Mouse (Mus musculus) lung, embryonic 15.5 days (tissue): ENCODE results near the gene Galnt14. TPM values are rescaled to one million over a fixed set of nuclear protein-coding genes. Genes with fewer than 3 reads are reported as not detected.

ENCODE experiments used
- ATAC-seq: fragments of 200-750 bp; cut with Nextera tagmentation; 2 replicates; pipeline ENCODE4 v1.8.0; 2017; ENCODE audit warnings: moderate number of reproducible peaks, borderline replicate concordance; ENCODE audit not compliant: low FRiP score, low TSS enrichment; ENCODE audit errors: extremely low read depth
- H3K27ac ChIP-seq: fragments of 300-500 bp; sonication (generic); 2 replicates; pipeline ENCODE4 v1.5.1; 2015; ENCODE audit warnings: moderate library complexity, mild to moderate bottlenecking, inconsistent platforms
- H3K27me3 ChIP-seq: fragments of 300-500 bp; sonication (generic); 2 replicates; pipeline ENCODE4 v1.6.1; 2015; ENCODE audit warnings: inconsistent platforms
- H3K36me3 ChIP-seq: fragments of 300-500 bp; sonication (generic); 2 replicates; pipeline ENCODE4 v1.6.1; 2015; ENCODE audit warnings: inconsistent platforms
- H3K4me1 ChIP-seq: fragments of 300-500 bp; sonication (generic); 2 replicates; pipeline ENCODE4 v1.6.1; 2015; ENCODE audit warnings: inconsistent platforms
- H3K4me2 ChIP-seq: fragments of 300-500 bp; sonication (generic); 2 replicates; pipeline ENCODE4 v1.6.1; 2015; ENCODE audit warnings: inconsistent platforms, mild to moderate bottlenecking, moderate library complexity
- H3K4me3 ChIP-seq: fragments of 300-500 bp; sonication (generic); 2 replicates; pipeline ENCODE4 v1.5.1; 2015; ENCODE audit warnings: mild to moderate bottlenecking, inconsistent platforms
- H3K9ac ChIP-seq: fragments of 300-500 bp; sonication (generic); 2 replicates; pipeline ENCODE4 v1.6.1; 2015; ENCODE audit warnings: inconsistent platforms
- H3K9me3 ChIP-seq: fragments of 300-500 bp; sonication (generic); 2 replicates; pipeline ENCODE4 v1.6.1; 2016; ENCODE audit warnings: inconsistent platforms
- WGBS: fragments of 180-500 bp; shearing (Covaris S2); methylation state at CpG from one replicate; pipeline ENCODE4 v1.1.7; 2015; 5-methylcytosine and 5-hydroxymethylcytosine counted together
- polyA plus RNA-seq: library from polyadenylated mRNA; unstranded; fragments of >200 nt; fragmentation: Nextera tagmentation; extraction: Ambion mirVana; gene quantifications from 2 replicates; pipeline ENCODE4 v1.2.1, GENCODE M21; 2015

The Galnt14 gene
- 0.10 and 0.15 TPM in 2 replicates for polyA plus RNA-seq

DNA sequence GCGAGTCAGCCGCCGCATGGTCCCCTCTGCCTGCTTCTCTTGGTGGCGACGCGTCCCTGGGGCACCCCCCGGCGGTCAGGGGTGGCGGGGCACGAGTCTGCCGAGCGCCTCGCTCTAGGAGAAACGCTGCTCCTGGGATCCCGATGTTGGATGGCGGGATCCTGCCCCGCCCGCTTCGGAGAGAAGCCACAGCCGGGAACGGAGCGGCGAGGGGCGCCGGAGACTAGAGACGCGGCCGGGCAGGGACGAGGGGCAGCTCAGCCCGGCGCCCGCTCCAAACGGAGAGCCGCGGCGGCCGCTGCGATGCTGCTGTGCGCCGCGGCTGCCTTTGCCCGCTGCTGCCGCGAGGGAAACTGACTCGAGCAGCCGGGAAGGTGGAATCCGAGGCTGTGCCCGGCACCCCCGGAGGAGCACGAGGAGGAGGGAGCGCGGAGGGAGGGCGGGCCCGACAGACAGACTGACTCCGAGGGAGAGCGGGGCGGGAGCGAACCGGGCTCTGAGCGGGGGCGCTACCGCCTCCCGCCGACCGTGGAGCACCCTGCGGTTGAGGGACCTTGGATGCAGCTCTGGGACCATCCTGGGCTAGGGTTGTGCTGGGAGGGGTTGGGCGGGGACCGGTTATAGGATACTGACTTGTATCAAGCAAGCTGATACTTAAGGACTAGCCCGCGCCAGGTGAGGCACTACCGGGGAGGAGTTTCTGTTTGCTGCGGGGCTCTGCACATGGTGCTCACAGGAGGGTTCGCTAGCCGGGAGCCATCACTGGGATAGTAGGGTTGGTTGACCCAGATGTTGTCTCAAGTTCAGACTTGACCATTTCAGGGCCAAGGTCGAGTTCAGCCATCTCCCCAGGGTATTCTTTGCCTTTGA, at the start of gene Galnt14:
TSS of gene Galnt14 (minus strand) at position 412 of the 870 bp plus-strand sequence.
- Histone ChIP-seq H3K9me3 (no peaks in the 10 kb centered on the region), H3K27ac (no peak within 1 kb of the TSS), H3K4me3 (peak within 1 kb of the TSS; percentile 46), H3K4me1 (peaks cover 13% of the 10 kb centered on the region), H3K9ac (peak within 1 kb of the TSS; percentile 30), H3K36me3 (no peaks in the 10 kb centered on the region), H3K27me3 (peaks cover 69% of the 10 kb centered on the region), H3K4me2 (peak within 1 kb of the TSS; percentile 95)
- ATAC-seq = peak; percentile 66; the same call in 1 of the 2 replicates
- WGBS = under 1% methylated on average over 63 of the region's 75 CpGs

DNA sequence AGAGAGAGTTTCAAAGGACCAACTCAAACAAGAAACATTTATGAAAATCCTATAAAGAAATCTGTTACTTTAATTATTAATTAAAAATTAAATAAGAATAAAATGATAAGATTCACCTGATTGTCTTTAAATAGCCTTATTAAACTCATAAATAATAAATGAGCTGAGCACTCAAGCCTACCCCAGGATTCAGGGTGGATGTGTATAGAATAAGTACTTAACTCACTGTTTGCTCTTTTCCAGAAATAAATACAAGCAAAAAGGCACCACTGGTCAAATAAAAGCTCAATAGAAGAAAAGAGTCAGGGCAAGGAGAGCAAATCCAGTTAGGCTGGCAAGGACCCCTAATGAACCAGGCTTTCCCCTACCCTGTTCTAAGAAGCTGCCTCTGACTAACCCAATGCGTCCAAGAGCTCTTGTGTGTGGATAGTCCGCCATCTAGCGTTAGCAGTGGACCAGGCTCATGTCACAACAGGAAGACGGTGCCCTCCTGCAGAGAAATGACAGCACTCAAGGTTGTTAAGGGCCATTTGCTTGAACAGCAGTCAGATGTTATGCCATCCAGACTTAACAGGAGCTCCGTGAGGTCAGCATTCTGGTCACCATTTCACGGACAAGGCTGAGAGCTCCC, 33.5 kb upstream of the Galnt14 start:
- Histone ChIP-seq H3K9ac (no peak overlapping the region), H3K36me3 (no peaks in the 10 kb centered on the region), H3K27me3 (no peaks in the 10 kb centered on the region), H3K4me1 (no peaks in the 10 kb centered on the region), H3K4me3 (no peak overlapping the region), H3K4me2 (no peak overlapping the region), H3K27ac (no peak overlapping the region), H3K9me3 (no peaks in the 10 kb centered on the region)
- ATAC-seq = no peak
- WGBS = 1% methylated on average over 6 of the region's 6 CpGs

DNA sequence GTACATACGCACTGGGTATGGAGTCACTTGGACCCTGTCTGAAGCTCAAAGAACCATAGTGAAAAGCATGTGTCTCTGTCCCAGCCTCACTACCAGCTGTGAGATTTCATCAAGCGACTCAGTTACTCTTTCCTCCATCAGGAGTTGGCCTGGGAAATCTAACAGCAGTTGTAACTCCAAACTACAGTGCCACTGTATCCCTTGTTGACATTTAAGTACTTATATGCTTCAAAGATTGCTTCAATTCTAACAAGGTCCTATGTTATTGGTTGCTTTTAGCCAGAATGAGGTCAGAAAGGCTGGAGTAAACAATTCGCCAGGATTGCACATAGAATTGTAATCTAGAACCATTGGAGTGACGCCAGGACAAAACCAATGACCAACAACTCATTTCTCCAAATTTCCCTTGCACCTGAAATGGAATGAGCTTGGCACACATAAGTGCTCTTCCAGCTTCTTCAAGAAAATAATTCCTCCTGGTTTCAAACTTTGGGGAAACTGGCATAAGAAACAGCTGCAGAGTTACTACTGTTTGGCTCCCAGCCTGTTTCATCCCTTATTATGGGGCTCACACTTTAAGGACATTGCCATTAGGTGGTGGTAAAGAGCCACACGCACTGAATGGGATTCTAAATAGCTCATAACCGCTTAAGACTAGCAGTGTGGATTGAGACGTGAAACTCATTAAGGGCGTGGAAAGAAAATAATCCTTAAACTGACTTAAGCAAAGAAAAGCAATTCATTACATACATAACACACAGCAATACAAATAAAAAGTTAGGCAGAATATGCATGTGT, 13.8 kb upstream of the Galnt14 start:
- Histone ChIP-seq H3K4me1 (no peaks in the 10 kb centered on the region; the same call in 1 of the 2 replicates), H3K4me3 (no peak overlapping the region), H3K36me3 (no peaks in the 10 kb centered on the region), H3K27ac (no peak overlapping the region), H3K4me2 (no peak overlapping the region), H3K9me3 (no peaks in the 10 kb centered on the region), H3K27me3 (no peaks in the 10 kb centered on the region), H3K9ac (no peak overlapping the region)
- 52% methylated on average over 8 of the region's 8 CpGs for WGBS
- no peak; the same call in 1 of the 2 replicates for ATAC-seq

DNA sequence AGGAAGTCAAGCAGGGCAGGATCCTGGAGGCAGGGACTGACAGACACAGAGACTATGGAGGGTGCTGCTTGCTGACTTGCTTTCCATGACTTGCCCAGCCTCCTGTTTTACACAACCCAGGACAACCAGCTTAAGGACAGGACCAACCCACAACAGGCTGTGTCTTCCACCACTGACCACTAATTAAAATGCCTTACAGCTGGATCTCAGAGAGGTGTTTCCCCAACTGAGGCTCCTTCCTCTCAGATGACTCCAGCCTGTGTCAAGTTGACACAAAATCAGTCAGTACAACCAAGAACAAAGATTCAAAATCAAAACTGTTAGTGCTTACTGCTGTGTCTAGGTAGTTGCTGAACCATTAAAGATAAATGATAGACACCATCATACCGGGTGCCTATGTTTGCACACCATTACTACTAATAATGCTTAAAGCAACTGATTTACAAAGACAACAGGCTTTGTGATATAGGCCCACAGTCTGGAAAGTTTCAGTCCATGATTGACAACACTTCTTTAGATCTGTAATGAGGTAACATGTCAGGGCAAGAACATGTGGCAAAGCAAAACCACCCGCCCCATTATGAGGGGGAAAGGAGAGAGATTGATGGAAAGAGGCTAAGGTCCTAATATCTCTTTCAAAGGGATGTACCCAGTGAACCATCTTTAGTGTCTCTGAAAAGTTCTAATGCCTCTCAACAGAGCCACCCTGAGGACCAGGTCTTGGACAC, 8.9 kb upstream of the Galnt14 start:
- ATAC-seq = no peak
- H3K36me3 ChIP-seq = no peaks in the 10 kb centered on the region
- H3K4me2 ChIP-seq = no peak overlapping the region
- no peak overlapping the region for H3K9ac ChIP-seq
- no peaks in the 10 kb centered on the region for H3K9me3 ChIP-seq
- WGBS = 79% methylated on average over 2 of the region's 2 CpGs
- no peak overlapping the region for H3K4me3 ChIP-seq
- no peak overlapping the region for H3K27ac ChIP-seq
- no peaks in the 10 kb centered on the region; the same call in 1 of the 2 replicates for H3K4me1 ChIP-seq
- peaks cover 8% of the 10 kb centered on the region; the same call in 1 of the 2 replicates for H3K27me3 ChIP-seq

DNA sequence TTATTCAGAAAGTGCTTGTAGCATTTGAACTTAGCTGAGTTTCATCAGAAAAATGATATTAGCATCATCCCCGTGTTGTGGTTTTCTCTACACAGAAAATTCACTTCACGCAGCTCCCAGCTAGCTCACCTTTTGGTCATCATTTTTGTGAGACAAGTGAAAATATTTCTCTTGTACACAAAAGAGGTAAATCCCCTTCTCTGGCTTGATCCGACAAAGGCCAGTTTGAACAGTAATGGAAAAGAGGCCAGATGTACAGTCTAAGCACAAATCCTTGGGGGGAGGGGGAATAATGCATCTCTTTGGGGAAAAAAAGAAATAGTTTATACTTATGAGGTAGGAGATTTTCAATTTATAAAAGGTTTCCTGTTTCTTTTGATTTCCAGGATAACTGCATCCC, 6.4 kb upstream of the Galnt14 start:
- no peaks in the 10 kb centered on the region for H3K36me3 ChIP-seq
- H3K27me3 ChIP-seq = peaks cover 29% of the 10 kb centered on the region
- no peak overlapping the region for H3K27ac ChIP-seq
- no peaks in the 10 kb centered on the region for H3K4me1 ChIP-seq
- no peak overlapping the region for H3K4me2 ChIP-seq
- H3K9ac ChIP-seq = no peak overlapping the region
- no peak for ATAC-seq
- H3K9me3 ChIP-seq = no peaks in the 10 kb centered on the region
- no peak overlapping the region for H3K4me3 ChIP-seq
- 66% methylated on average over 3 of the region's 3 CpGs for WGBS

DNA sequence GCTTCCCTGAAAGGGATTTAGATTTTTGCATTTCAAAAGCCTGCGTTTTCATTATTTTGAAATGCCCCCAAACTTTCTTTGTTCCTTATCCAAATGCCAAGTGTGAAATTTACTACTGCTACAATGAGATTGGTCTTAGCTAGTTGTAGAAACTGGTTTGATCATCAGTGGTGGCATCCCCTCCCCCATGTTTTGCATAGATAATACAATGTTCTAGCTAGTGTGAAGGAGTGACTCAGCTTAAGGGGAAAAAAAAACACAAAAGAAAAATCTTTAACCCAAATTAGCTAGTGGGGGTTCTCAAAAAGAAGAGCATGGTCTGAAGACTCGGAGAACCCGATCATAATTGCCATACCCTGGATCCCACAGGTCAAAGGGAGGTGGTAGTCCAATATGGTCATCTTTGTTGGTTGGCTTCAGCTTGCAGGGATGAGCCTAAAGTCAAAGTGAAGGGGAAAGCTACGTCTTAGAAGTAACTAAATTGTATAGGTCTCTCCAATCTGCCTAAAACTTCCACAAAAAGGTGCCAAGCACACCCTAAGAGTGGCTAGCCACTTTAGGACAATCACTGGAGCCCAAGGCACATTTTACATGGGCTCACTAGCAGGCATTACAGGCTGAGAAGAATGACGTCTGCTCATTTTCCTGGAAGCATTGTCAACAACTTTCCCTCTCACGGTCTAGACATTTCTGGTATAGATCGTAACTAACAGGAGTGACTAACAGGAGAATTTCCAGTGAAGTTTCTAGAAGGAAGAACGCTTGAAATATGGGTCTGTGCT, 4.4 kb upstream of the Galnt14 start:
- 81% methylated on average over 8 of the region's 8 CpGs for WGBS
- no peak for ATAC-seq

DNA sequence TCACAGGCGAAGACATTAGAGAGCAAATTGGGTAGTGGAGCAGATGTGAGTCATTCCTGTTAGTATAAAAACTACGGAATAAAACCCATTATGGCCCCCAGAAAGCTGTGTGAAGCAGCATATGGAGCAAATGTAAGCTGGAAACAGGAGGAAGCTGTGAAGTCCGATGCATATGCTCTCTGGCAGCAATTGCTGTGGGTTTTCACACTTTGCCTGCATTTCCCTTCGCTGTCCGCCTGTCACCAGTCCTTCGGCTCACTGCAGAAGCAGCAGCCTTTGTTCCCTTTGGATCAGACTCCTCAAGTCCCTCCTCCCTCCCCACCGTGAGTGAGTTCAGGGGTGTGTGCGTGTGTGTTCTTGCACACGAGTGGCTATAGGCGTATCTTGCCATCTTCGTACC, 3.1 kb upstream of the Galnt14 start:
- H3K4me2 ChIP-seq = no peak overlapping the region
- H3K27me3 ChIP-seq = peaks cover 62% of the 10 kb centered on the region
- H3K27ac ChIP-seq = no peak overlapping the region
- peaks cover 13% of the 10 kb centered on the region for H3K4me1 ChIP-seq
- no peaks in the 10 kb centered on the region for H3K36me3 ChIP-seq
- H3K9me3 ChIP-seq = no peaks in the 10 kb centered on the region
- WGBS = 39% methylated on average over 11 of the region's 11 CpGs
- H3K4me3 ChIP-seq = no peak overlapping the region
- ATAC-seq = no peak
- no peak overlapping the region for H3K9ac ChIP-seq

More for the DNA sequence above, 4.4 kb upstream of the Galnt14 start:
- no peak overlapping the region for H3K9ac ChIP-seq
- peaks cover 49% of the 10 kb centered on the region for H3K27me3 ChIP-seq
- H3K36me3 ChIP-seq = no peaks in the 10 kb centered on the region
- no peak overlapping the region for H3K27ac ChIP-seq
- peaks cover 9% of the 10 kb centered on the region for H3K4me1 ChIP-seq
- H3K4me2 ChIP-seq = no peak overlapping the region
- H3K9me3 ChIP-seq = no peaks in the 10 kb centered on the region
- no peak overlapping the region for H3K4me3 ChIP-seq

DNA sequence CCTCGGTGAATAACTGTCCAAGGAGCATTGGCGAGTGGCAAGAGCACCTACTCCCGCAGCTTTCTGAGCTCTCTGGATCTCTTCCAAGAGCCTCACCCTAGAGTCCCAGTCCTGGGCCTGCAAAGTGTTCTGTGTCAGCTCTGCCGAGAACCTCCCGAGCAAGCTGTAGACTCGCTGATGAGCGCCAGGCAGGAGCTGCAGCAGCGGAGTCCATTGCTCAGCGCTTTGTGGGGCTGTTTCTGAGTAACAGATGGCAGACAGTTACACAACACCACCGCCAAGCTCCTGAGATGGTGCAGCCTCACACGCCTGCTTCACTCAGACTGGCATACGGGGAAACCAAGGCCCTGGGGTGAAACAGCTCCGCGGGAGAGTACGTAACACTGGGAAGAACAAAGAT, 1.7 kb upstream of the Galnt14 start:
- H3K36me3 ChIP-seq = no peaks in the 10 kb centered on the region
- WGBS = 58% methylated on average over 15 of the region's 15 CpGs
- H3K9me3 ChIP-seq = no peaks in the 10 kb centered on the region
- no peak overlapping the region for H3K4me3 ChIP-seq
- H3K9ac ChIP-seq = no peak overlapping the region
- H3K4me2 ChIP-seq = no peak overlapping the region
- H3K27ac ChIP-seq = no peak overlapping the region
- peaks cover 69% of the 10 kb centered on the region for H3K27me3 ChIP-seq
- peaks cover 13% of the 10 kb centered on the region for H3K4me1 ChIP-seq
- ATAC-seq = no peak

DNA sequence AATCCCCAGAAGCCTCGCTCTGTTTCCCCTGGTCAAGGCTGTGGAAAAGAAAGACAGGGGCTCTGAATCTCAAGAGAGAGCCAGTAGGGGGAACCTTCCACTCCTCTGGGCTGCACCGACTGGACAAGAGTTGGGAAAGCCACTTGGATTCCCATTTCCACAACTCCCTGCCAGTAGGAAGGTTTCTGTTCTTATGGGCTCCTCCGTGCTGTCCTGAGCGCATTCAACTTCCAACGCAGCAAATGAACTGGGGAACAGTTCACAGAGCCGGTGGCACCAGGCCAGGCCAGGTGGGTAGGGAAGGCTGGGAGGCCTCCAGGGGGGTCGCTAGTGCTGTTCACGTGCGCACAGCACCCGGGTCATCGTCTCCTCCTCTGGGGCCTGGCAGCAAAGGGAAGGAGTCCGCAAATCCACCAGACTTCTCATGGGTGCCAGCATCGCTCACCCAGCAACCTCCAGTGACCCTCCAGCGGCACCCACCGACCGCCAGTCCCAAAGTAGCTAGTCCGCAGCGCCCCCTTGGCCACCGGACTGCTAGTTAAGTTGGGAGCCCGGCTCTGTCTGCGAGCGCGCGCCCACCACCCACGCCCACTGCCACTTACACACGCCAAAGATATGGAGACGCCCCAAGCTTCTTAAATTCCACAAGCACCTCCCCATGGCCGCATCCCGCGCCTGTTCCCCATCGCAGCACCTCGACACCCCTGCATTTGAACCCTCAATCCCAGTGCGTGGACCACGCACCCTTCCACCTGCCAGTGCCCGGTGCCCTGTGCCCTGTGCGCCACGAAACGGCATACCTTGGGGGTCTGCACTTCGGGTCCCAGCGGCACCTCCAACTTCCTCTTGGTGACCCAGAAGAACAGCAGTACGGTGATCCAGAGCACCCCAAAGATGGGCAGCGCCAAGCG, 867 bp downstream of the Galnt14 start:
- H3K27ac ChIP-seq = no peak overlapping the region
- peak overlapping the region; percentile 46 for H3K4me3 ChIP-seq
- no peaks in the 10 kb centered on the region for H3K9me3 ChIP-seq
- H3K4me1 ChIP-seq = peaks cover 13% of the 10 kb centered on the region
- peaks cover 62% of the 10 kb centered on the region for H3K27me3 ChIP-seq
- WGBS = 2% methylated on average over 43 of the region's 43 CpGs
- H3K4me2 ChIP-seq = peak overlapping the region; percentile 95
- no peaks in the 10 kb centered on the region for H3K36me3 ChIP-seq
- H3K9ac ChIP-seq = no peak overlapping the region
- ATAC-seq = 0 out of 2 replicates have a peak, but pooled peaks have one; percentile 1

DNA sequence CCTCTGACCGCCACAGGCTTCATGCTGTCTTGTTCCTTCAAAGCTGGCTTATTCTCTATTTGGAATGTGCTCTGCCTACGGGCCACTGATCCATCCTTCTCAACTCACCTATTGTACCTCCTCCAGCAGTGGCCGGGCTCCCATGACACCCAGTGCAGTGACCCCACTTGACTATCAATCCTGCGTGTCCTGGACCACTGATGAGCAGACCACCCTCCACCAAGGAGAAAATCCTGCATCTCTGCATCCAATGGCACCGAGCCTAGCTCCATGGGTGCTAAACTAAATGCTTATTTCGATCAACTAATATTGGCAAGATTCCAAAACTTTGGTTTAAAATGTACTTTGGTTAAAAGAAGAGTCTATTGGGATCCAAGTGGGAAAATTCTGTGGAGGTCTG, 1.8 kb downstream of the Galnt14 start:
- Histone ChIP-seq H3K9ac (no peak overlapping the region), H3K4me1 (peaks cover 13% of the 10 kb centered on the region), H3K27ac (no peak overlapping the region), H3K4me3 (no peak overlapping the region), H3K27me3 (peaks cover 54% of the 10 kb centered on the region), H3K4me2 (no peak overlapping the region), H3K9me3 (no peaks in the 10 kb centered on the region), H3K36me3 (no peaks in the 10 kb centered on the region)
- ATAC-seq = no peak
- WGBS = 86% methylated on average over 6 of the region's 6 CpGs
